Mouse (Mus musculus) E14TG2a.4 (cell line): ENCODE data around the gene Dnah6.

ENCODE experiments used
- CTCF ChIP-seq: conservative IDR thresholded peaks from 2 replicates; pipeline ENCODE4 v1.5.1; 2014; ENCODE audit warnings: low read length
- NANOG ChIP-seq: IDR thresholded peaks from 2 replicates; pipeline ENCODE4 v1.6.1; 2014; ENCODE audit warnings: borderline replicate concordance, low read length, mixed read lengths
- POU5F1 ChIP-seq: IDR thresholded peaks from 2 replicates; pipeline ENCODE4 v1.6.1; 2014; ENCODE audit warnings: low read length, borderline replicate concordance

DNA sequence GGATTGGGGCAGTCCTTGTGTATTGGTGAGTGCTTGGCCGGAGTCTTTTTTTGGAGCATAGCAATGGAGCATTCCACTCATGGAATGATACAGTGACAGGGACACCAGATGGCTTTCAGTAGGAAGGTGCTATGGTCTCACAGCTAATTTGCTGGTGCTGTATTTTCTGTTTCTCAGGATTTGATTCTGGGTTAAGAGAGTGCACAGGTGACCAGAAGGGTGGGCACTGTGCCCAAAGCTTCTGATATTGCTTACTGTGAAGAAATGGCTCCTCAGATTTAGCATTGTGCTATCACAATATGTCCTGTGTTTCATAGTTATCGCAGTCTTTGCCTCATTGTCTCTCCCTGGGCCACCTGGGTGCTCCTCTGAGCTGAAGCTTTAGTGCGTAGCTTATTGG is 47.9 kb upstream of the Dnah6 start:
- TF ChIP-seq CTCF (no peak), POU5F1 (no peak), NANOG (no peak)
